Mouse (Mus musculus): ENCODE data around the gene Mvb12a. TPM values are rescaled to one million over a fixed set of nuclear protein-coding genes. Genes with fewer than 3 reads are reported as not detected.
A peak's percentile ranks its signal among the peaks of the same experiment; 100 is the strongest.

Gene Mvb12a
- polyA plus RNA-seq, 1 experiment from 2014 or later, result 50.1 TPM

DNA sequence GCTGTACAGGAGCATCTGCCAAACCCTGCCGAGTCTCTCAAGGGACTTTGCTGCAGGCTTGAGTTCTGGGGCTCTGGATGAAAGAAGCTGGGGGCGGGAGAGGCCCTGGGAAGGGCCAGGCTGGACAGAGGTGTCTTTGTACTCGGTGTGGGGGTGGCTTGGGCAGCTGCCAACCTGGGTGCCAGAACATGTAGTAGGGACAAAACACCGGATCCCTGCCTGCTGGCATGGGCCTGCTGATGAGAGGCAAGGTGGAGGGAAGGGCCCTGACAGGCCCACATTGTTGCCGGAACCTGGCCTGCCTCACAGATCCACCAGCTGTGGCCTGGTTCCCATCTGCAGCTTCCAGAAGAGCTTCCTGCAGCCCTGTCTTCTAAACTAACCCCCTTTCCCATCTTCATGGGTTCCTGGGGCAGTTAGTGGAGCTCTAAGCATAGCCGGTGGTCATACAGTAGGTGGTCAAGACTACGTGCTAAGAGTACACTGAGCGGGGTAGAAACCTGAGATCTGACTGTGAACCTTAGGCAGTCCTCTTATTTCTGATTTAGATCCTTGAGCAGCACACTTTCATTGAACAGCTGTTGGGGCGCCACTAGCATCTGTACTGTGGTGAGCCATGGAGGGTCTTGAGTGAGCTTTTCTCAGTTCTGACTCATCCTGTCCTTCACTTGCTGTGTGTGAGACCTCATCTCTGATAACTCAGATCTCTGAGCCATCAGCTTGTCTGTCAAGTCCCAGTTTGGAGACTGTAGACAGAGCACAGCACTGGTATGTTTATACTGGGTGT lies 30.3 kb downstream of the Mvb12a start:
- H3K4me2 ChIP-seq (ENCODE audit: low read depth, low read length, severe bottlenecking), result no peak overlapping the region
- peak overlapping the region; percentile 29; the same call in 1 of the 2 replicates for H3K9ac ChIP-seq (ENCODE audit: low read length)

DNA sequence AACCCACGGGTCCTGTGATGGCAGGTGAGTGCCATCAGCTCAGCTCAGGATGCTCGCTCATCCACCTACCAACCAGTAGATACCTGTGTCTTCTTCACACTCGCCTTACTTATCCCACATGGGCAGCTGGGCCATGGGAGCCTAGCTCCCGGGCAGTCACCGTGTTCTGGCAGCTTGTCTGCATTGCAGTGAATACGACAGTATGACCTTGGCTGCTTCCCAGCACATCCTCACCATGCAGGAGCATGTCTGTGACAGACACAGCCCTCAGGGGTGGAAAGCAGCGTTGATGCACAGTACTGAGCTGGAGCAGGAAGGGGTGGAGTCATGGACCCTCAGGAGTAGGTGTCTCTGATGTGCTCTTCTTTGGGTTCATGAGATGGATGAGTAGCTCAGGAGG lies 31.7 kb downstream of the Mvb12a start:
- Histone ChIP-seq H3K9me3 (ENCODE audit: control insufficient read depth, low read length) (no peaks in the 10 kb centered on the region), H3K4me1 (replicated peaks; ENCODE audit: control insufficient read depth, insufficient read depth, low read length) (peaks cover 7% of the 10 kb centered on the region; the same call in 1 of the 2 replicates), H3K4me2 (ENCODE audit: low read depth, low read length, severe bottlenecking) (no peak overlapping the region), H3K27me3 (ENCODE audit: control insufficient read depth, insufficient read depth, low read length) (no peaks in the 10 kb centered on the region), H3K36me3 (ENCODE audit: control insufficient read depth, insufficient read depth, low read length) (no peaks in the 10 kb centered on the region), H3K27ac (ENCODE audit: low read depth, low read length) (no peak overlapping the region), H3K9ac (ENCODE audit: low read length) (no peak overlapping the region), H3K4me3 (ENCODE audit: low read depth, low read length) (no peak overlapping the region)
- 86% methylated on average over 7 of the region's 7 CpGs for WGBS
- DNase-seq (ENCODE audit: low spot score), result no peak
- no peak for ATAC-seq (replicated peaks; ENCODE audit: low FRiP score)

More for the DNA sequence above, 30.3 kb downstream of the Mvb12a start:
- Histone ChIP-seq H3K27me3 (ENCODE audit: control insufficient read depth, insufficient read depth, low read length) (peaks cover 6% of the 10 kb centered on the region; the same call in 1 of the 2 replicates), H3K36me3 (ENCODE audit: control insufficient read depth, insufficient read depth, low read length) (no peaks in the 10 kb centered on the region), H3K4me1 (replicated peaks; ENCODE audit: control insufficient read depth, insufficient read depth, low read length) (peaks cover 7% of the 10 kb centered on the region; the same call in 1 of the 2 replicates), H3K9me3 (ENCODE audit: control insufficient read depth, low read length) (no peaks in the 10 kb centered on the region), H3K27ac (ENCODE audit: low read depth, low read length) (no peak overlapping the region), H3K4me3 (ENCODE audit: low read depth, low read length) (no peak overlapping the region)
- no peak for DNase-seq (ENCODE audit: low spot score)
- no peak for ATAC-seq (replicated peaks; ENCODE audit: low FRiP score)
- WGBS, result 81% methylated on average over 9 of the region's 9 CpGs

DNA sequence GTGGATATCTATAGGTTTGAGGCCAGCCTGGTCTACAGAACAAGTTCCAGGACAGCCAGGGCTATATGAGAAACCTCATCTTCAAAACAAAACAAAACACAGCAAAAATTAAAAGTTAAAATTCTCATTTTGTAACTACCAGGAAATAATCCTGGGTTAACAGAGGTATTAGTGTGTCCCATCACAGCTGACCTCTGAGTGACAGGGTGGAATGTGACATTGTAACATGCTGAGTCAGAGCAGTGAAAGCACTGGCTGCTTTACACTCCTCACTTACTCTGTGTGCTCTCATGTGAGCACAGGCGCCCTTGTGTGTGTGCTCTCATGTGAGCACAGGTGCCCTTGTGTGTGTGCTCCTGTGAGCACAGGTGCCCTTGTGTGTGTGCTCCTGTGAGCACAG lies 32.3 kb downstream of the Mvb12a start:
- H3K4me3 ChIP-seq (ENCODE audit: low read depth, low read length), result no peak overlapping the region
- no peaks in the 10 kb centered on the region for H3K36me3 ChIP-seq (ENCODE audit: control insufficient read depth, insufficient read depth, low read length)
- no peak overlapping the region for H3K27ac ChIP-seq (ENCODE audit: low read depth, low read length)
- no peaks in the 10 kb centered on the region for H3K9me3 ChIP-seq (ENCODE audit: control insufficient read depth, low read length)
- peaks cover 7% of the 10 kb centered on the region; the same call in 1 of the 2 replicates for H3K4me1 ChIP-seq (replicated peaks; ENCODE audit: control insufficient read depth, insufficient read depth, low read length)
- no peak overlapping the region for H3K4me2 ChIP-seq (ENCODE audit: low read depth, low read length, severe bottlenecking)
- ATAC-seq (replicated peaks; ENCODE audit: low FRiP score) (no peak), DNase-seq (ENCODE audit: low spot score) (no peak)
- 68% methylated on average over 1 of the region's 1 CpGs for WGBS
- no peaks in the 10 kb centered on the region for H3K27me3 ChIP-seq (ENCODE audit: control insufficient read depth, insufficient read depth, low read length)
- H3K9ac ChIP-seq (ENCODE audit: low read length), result no peak overlapping the region

DNA sequence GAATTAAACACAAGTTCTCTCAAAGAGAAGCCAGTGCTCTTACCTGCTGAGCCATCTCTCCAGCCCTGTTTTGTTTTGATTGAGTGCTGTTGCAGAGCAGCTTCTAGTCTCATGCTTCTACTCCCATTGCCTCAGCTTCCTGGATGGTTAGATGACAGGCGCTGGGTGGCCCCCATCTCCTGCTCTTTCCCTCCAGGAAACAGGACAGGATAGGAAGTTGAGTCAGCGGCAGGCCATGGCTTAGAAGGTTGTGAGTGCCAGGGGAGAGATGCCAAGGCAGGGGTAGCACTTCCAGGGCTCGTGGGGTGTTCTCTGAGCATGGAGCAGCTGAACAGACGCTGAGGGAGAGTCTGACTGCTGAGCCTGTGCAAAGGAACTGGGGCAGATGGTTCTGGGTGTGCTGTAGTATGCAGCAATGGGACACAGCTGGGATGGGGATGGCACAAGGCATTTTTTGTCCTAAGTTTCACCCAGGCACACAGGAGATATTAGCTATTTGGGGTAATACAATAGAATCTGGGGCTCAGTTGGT lies 35.2 kb downstream of the Mvb12a start:
- H3K4me2 ChIP-seq (ENCODE audit: low read depth, low read length, severe bottlenecking), result no peak overlapping the region
- H3K4me3 ChIP-seq (ENCODE audit: low read depth, low read length), result no peak overlapping the region
- H3K4me1 ChIP-seq (replicated peaks; ENCODE audit: control insufficient read depth, insufficient read depth, low read length), result no peaks in the 10 kb centered on the region
- H3K27ac ChIP-seq (ENCODE audit: low read depth, low read length), result no peak overlapping the region
- H3K9ac ChIP-seq (ENCODE audit: low read length), result no peak overlapping the region
- WGBS, result 85% methylated on average over 4 of the region's 4 CpGs
- no peak for DNase-seq (ENCODE audit: low spot score)
- H3K27me3 ChIP-seq (ENCODE audit: control insufficient read depth, insufficient read depth, low read length), result no peaks in the 10 kb centered on the region
- H3K36me3 ChIP-seq (ENCODE audit: control insufficient read depth, insufficient read depth, low read length), result no peaks in the 10 kb centered on the region
- no peak for ATAC-seq (replicated peaks; ENCODE audit: low FRiP score)
- no peaks in the 10 kb centered on the region for H3K9me3 ChIP-seq (ENCODE audit: control insufficient read depth, low read length)

DNA sequence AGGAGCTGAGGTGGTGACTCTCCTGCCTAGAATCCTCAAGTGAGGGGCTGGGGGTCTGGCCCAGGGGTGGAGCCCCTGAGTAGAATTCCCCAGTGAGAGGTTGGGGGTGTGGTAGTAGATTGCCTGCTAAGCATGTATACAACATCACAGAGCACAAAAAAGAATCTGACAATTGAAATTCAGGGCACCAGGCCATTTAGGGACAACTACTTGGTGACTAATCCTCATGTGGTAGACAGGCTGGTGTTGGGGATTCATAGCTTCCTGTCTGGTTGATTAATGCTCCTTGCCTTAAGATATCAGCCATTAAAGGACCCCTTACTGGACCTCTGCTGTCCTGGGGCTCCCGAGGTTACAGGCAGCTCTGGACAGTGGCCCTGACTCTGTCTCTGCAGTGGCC lies 36.3 kb downstream of the Mvb12a start:
- DNase-seq (ENCODE audit: low spot score) (no peak), ATAC-seq (replicated peaks; ENCODE audit: low FRiP score) (no peak)
- no peak overlapping the region for H3K27ac ChIP-seq (ENCODE audit: low read depth, low read length)
- 90% methylated on average over 1 of the region's 1 CpGs for WGBS
- no peaks in the 10 kb centered on the region for H3K36me3 ChIP-seq (ENCODE audit: control insufficient read depth, insufficient read depth, low read length)
- H3K4me1 ChIP-seq (replicated peaks; ENCODE audit: control insufficient read depth, insufficient read depth, low read length), result no peaks in the 10 kb centered on the region
- no peaks in the 10 kb centered on the region for H3K9me3 ChIP-seq (ENCODE audit: control insufficient read depth, low read length)
- H3K9ac ChIP-seq (ENCODE audit: low read length), result no peak overlapping the region
- no peak overlapping the region for H3K4me3 ChIP-seq (ENCODE audit: low read depth, low read length)
- H3K4me2 ChIP-seq (ENCODE audit: low read depth, low read length, severe bottlenecking), result no peak overlapping the region
- no peaks in the 10 kb centered on the region for H3K27me3 ChIP-seq (ENCODE audit: control insufficient read depth, insufficient read depth, low read length)

DNA sequence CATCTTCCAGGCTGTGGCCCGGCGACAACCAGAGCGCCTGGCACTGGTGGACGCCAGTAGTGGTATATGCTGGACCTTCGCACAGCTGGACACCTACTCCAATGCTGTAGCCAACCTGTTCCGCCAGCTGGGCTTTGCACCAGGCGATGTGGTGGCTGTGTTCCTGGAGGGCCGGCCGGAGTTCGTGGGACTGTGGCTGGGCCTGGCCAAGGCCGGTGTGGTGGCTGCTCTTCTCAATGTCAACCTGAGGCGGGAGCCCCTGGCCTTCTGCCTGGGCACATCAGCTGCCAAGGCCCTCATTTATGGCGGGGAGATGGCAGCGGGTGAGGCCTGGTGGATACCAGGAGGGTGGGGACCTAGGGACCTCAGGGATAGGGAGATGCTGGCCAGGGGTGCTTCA lies 36.8 kb downstream of the Mvb12a start:
- no peak overlapping the region for H3K27ac ChIP-seq (ENCODE audit: low read depth, low read length)
- no peaks in the 10 kb centered on the region for H3K36me3 ChIP-seq (ENCODE audit: control insufficient read depth, insufficient read depth, low read length)
- H3K9ac ChIP-seq (ENCODE audit: low read length), result no peak overlapping the region
- no peak overlapping the region for H3K4me2 ChIP-seq (ENCODE audit: low read depth, low read length, severe bottlenecking)
- H3K27me3 ChIP-seq (ENCODE audit: control insufficient read depth, insufficient read depth, low read length), result no peaks in the 10 kb centered on the region
- 93% methylated on average over 14 of the region's 14 CpGs for WGBS
- H3K4me1 ChIP-seq (replicated peaks; ENCODE audit: control insufficient read depth, insufficient read depth, low read length), result no peaks in the 10 kb centered on the region
- DNase-seq (ENCODE audit: low spot score), result no peak
- no peak overlapping the region for H3K4me3 ChIP-seq (ENCODE audit: low read depth, low read length)
- no peak for ATAC-seq (replicated peaks; ENCODE audit: low FRiP score)
- H3K9me3 ChIP-seq (ENCODE audit: control insufficient read depth, low read length), result no peaks in the 10 kb centered on the region

DNA sequence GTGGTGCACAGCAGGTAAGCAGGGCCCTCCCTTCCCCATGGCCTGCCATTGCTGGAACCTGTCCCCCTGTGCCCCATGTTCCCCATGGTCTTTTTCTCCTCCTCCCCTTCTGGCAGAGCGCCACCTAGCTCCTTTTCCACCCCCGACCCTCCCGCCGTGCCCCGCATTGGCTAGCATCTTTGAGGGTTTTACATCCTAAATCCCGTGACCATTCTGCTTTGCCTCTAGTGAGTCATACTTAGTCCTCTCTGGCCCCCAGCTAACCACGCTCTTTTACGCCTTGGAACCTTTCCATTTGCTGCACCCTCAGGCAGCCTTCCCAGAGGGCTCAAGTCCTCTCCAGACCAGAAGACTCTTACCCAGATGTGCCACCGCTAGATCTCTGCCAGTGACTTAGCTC lies 37.5 kb downstream of the Mvb12a start:
- no peak overlapping the region for H3K4me3 ChIP-seq (ENCODE audit: low read depth, low read length)
- no peak for ATAC-seq (replicated peaks; ENCODE audit: low FRiP score)
- no peaks in the 10 kb centered on the region for H3K36me3 ChIP-seq (ENCODE audit: control insufficient read depth, insufficient read depth, low read length)
- H3K27me3 ChIP-seq (ENCODE audit: control insufficient read depth, insufficient read depth, low read length), result no peaks in the 10 kb centered on the region
- peak; percentile 51 for DNase-seq (ENCODE audit: low spot score)
- no peaks in the 10 kb centered on the region for H3K9me3 ChIP-seq (ENCODE audit: control insufficient read depth, low read length)
- no peak overlapping the region for H3K9ac ChIP-seq (ENCODE audit: low read length)
- no peak overlapping the region for H3K4me2 ChIP-seq (ENCODE audit: low read depth, low read length, severe bottlenecking)
- no peaks in the 10 kb centered on the region for H3K4me1 ChIP-seq (replicated peaks; ENCODE audit: control insufficient read depth, insufficient read depth, low read length)
- WGBS, result 34% methylated on average over 9 of the region's 9 CpGs
- H3K27ac ChIP-seq (ENCODE audit: low read depth, low read length), result no peak overlapping the region

DNA sequence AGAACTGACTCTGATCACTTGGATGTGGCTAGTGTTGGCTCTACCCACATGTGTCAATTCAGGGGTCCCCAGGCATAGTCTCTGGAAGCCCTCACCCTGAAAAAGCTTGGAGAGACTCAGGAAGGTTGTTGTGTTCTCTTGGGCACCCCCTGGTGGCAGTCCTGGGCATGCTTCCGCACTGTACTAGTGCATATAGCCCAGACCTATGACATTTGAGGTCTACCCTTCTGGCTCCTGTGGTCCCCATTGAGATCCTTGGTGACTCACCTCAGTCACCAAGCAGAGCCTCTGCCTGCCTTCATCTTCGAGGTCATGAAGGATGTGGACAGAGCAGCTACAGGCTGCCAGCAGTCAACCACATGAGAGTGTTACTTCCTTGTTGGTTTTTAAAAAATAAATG lies 44.2 kb downstream of the Mvb12a start:
- Histone ChIP-seq H3K9me3 (ENCODE audit: control insufficient read depth, low read length) (no peaks in the 10 kb centered on the region), H3K4me2 (ENCODE audit: low read depth, low read length, severe bottlenecking) (no peak overlapping the region), H3K4me1 (replicated peaks; ENCODE audit: control insufficient read depth, insufficient read depth, low read length) (peaks cover 4% of the 10 kb centered on the region; the same call in 1 of the 2 replicates), H3K27me3 (ENCODE audit: control insufficient read depth, insufficient read depth, low read length) (no peaks in the 10 kb centered on the region; the same call in 1 of the 2 replicates), H3K36me3 (ENCODE audit: control insufficient read depth, insufficient read depth, low read length) (no peaks in the 10 kb centered on the region), H3K9ac (ENCODE audit: low read length) (no peak overlapping the region), H3K27ac (ENCODE audit: low read depth, low read length) (no peak overlapping the region), H3K4me3 (ENCODE audit: low read depth, low read length) (no peak overlapping the region)
- no peak for ATAC-seq (replicated peaks; ENCODE audit: low FRiP score)
- peak; percentile 80 for DNase-seq (ENCODE audit: low spot score)
- WGBS, result 85% methylated on average over 2 of the region's 2 CpGs

DNA sequence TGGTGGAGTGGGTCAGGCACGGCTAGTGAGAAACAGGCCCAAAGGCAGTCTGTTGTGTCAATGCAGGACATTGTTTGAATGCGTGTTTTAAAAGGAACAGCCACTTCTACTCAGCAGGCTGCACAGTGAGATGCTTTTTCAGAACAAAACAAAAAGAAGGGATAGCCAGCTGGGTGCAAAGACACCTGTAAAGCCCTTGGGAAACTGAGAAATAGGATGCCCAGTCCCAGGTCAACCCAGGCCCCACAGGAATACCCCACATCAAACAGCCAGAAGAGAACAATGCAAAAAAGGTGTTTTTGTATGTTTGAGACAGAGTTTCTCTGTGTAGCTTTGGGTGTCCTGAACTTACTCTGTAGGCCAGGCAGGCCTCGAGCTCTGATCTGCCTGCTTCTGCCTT lies 46.0 kb downstream of the Mvb12a start:
- Histone ChIP-seq H3K9ac (ENCODE audit: low read length) (no peak overlapping the region), H3K4me2 (ENCODE audit: low read depth, low read length, severe bottlenecking) (no peak overlapping the region), H3K27me3 (ENCODE audit: control insufficient read depth, insufficient read depth, low read length) (no peaks in the 10 kb centered on the region; the same call in 1 of the 2 replicates), H3K4me1 (replicated peaks; ENCODE audit: control insufficient read depth, insufficient read depth, low read length) (peaks cover 9% of the 10 kb centered on the region), H3K27ac (ENCODE audit: low read depth, low read length) (no peak overlapping the region), H3K9me3 (ENCODE audit: control insufficient read depth, low read length) (no peaks in the 10 kb centered on the region), H3K36me3 (ENCODE audit: control insufficient read depth, insufficient read depth, low read length) (no peaks in the 10 kb centered on the region), H3K4me3 (ENCODE audit: low read depth, low read length) (no peak overlapping the region)
- ATAC-seq (replicated peaks; ENCODE audit: low FRiP score) (no peak), DNase-seq (ENCODE audit: low spot score) (no peak)
- 77% methylated on average over 3 of the region's 3 CpGs for WGBS
